Mouse (Mus musculus) forebrain, embryonic 11.5 days (tissue): ENCODE data around the gene Isl2. TPM values are rescaled to one million over a fixed set of nuclear protein-coding genes. Genes with fewer than 3 reads are reported as not detected.

Experiments used
- ATAC-seq: fragments of 200-750 bp; cut with Nextera tagmentation; replicated peaks from 2 replicates; pipeline ENCODE4 v1.8.0; 2017; ENCODE audit warnings: moderate TSS enrichment; ENCODE audit not compliant: low FRiP score
- DNase-seq: peaks from one replicate; pipeline ENCODE4 v3.0.0-alpha.2; 2017; ENCODE audit warnings: low spot score
- H3K27ac ChIP-seq: fragments of 300-500 bp; sonication (generic); 2 replicates; pipeline ENCODE4 v1.5.1; 2014; ENCODE audit warnings: low read depth, low read length
- H3K27me3 ChIP-seq: fragments of 300-500 bp; sonication (generic); 2 replicates; pipeline ENCODE4 v1.6.1; 2014; ENCODE audit warnings: mild to moderate bottlenecking, low read length, mixed read lengths; ENCODE audit not compliant: control insufficient read depth, insufficient read depth
- H3K36me3 ChIP-seq: fragments of 300-500 bp; sonication (generic); 2 replicates; pipeline ENCODE4 v1.6.1; 2014; ENCODE audit warnings: mild to moderate bottlenecking, low read length, moderate library complexity, mixed read lengths; ENCODE audit not compliant: control insufficient read depth, insufficient read depth
- H3K4me1 ChIP-seq: fragments of 300-500 bp; sonication (generic); replicated peaks from 2 replicates; pipeline ENCODE4 v1.6.1; 2014; ENCODE audit warnings: low read length, mixed read lengths; ENCODE audit not compliant: control insufficient read depth, insufficient read depth
- H3K4me2 ChIP-seq: fragments of 300-500 bp; sonication (generic); 2 replicates; pipeline ENCODE4 v1.6.1; 2014; ENCODE audit warnings: low read depth, mild to moderate bottlenecking, low read length, moderate library complexity, mixed read lengths; ENCODE audit not compliant: severe bottlenecking
- H3K4me3 ChIP-seq: fragments of 300-500 bp; sonication (generic); 2 replicates; pipeline ENCODE4 v1.5.1; 2014; ENCODE audit warnings: low read depth, low read length
- H3K9ac ChIP-seq: fragments of 300-500 bp; sonication (generic); 2 replicates; pipeline ENCODE4 v1.6.1; 2014; ENCODE audit warnings: low read length
- H3K9me3 ChIP-seq: fragments of 300-500 bp; sonication (generic); 2 replicates; pipeline ENCODE4 v1.6.1; 2016; ENCODE audit warnings: low read length, mixed read lengths; ENCODE audit not compliant: control insufficient read depth
- WGBS: fragments of 180-500 bp; shearing (Covaris S2); extraction: QIAGEN DNeasy Blood & Tissue Kit; methylation state at CpG from one replicate; pipeline ENCODE4 v1.1.7; 2014; 5-methylcytosine and 5-hydroxymethylcytosine counted together
- polyA plus RNA-seq: library from polyadenylated mRNA; unstranded; fragments of >200 nt; fragmentation: Nextera tagmentation; extraction: Ambion mirVana; gene quantifications from 2 replicates; pipeline ENCODE4 v1.2.1, GENCODE M21; 2014

The Isl2 gene
- polyA plus RNA-seq, 1 experiment from 2014 or later: 0.77 TPM

GRCm38 (mm10) chr9:55535907-55536306 is 2.6 kb upstream of the Isl2 start:
- 0 out of 2 replicates have a peak, but pooled peaks cover 2% of the 10 kb centered on the region for H3K4me1 ChIP-seq
- 21% methylated on average over 3 of the region's 3 CpGs for WGBS
- DNase-seq: peak; percentile 75
- no peaks in the 10 kb centered on the region for H3K36me3 ChIP-seq
- ATAC-seq: no peak
- no peak overlapping the region for H3K27ac ChIP-seq
- H3K4me2 ChIP-seq: no peak overlapping the region
- H3K27me3 ChIP-seq: peaks cover 34% of the 10 kb centered on the region
- H3K9ac ChIP-seq: no peak overlapping the region
- no peak overlapping the region for H3K4me3 ChIP-seq
- H3K9me3 ChIP-seq: no peaks in the 10 kb centered on the region

GRCm38 (mm10) chr9:55539006-55539405 is 534 bp downstream of the Isl2 start:
- WGBS: 8% methylated on average over 1 of the region's 1 CpGs
- H3K9ac ChIP-seq: no peak overlapping the region
- DNase-seq (no peak), ATAC-seq (no peak)
- no peak overlapping the region for H3K4me2 ChIP-seq
- H3K27me3 ChIP-seq: peaks cover 64% of the 10 kb centered on the region
- peaks cover 9% of the 10 kb centered on the region for H3K4me1 ChIP-seq
- no peak overlapping the region for H3K4me3 ChIP-seq
- H3K9me3 ChIP-seq: no peaks in the 10 kb centered on the region
- H3K36me3 ChIP-seq: no peaks in the 10 kb centered on the region
- H3K27ac ChIP-seq: no peak overlapping the region

GRCm38 (mm10) chr9:55539661-55540390 is 1.4 kb downstream of the Isl2 start:
- Histone ChIP-seq H3K9ac (no peak overlapping the region; the same call in 1 of the 2 replicates), H3K4me1 (peaks cover 14% of the 10 kb centered on the region), H3K27me3 (peaks cover 72% of the 10 kb centered on the region), H3K9me3 (no peaks in the 10 kb centered on the region), H3K27ac (no peak overlapping the region), H3K4me2 (peak overlapping the region; percentile 69), H3K4me3 (peak overlapping the region; percentile 37), H3K36me3 (no peaks in the 10 kb centered on the region)
- 3% methylated on average over 31 of the region's 31 CpGs for WGBS
- peak; percentile 60 for DNase-seq
- no peak for ATAC-seq

- no peaks in the 10 kb centered on the region for H3K9me3 ChIP-seq
- peaks cover 77% of the 10 kb centered on the region for H3K27me3 ChIP-seq
- peaks cover 14% of the 10 kb centered on the region for H3K4me1 ChIP-seq
- H3K27ac ChIP-seq: no peak overlapping the region
- DNase-seq (peak; percentile 64), ATAC-seq (peak; percentile 3; the same call in 1 of the 2 replicates)
- H3K4me2 ChIP-seq: peak overlapping the region; percentile 69
- H3K4me3 ChIP-seq: peak overlapping the region; percentile 37
- H3K9ac ChIP-seq: peak overlapping the region; percentile 51
- whole genome bisulfite sequencing: 0% methylated on average over 12 of the region's 12 CpGs
- H3K36me3 ChIP-seq: no peaks in the 10 kb centered on the region
Observed at GRCm38 (mm10) chr9:55540391-55540770, 1.9 kb downstream of the Isl2 start.

- peak overlapping the region; percentile 51 for H3K9ac ChIP-seq
- no peak overlapping the region for H3K27ac ChIP-seq
Observed at GRCm38 (mm10) chr9:55540888-55541287, 2.4 kb downstream of the Isl2 start.

GRCm38 (mm10) chr9:55541681-55542365 is 3.4 kb downstream of the Isl2 start:
- WGBS: under 1% methylated on average over 59 of the region's 59 CpGs
- peaks cover 22% of the 10 kb centered on the region for H3K4me1 ChIP-seq
- peak; percentile 61 for DNase-seq
- ATAC-seq: no peak
- H3K9me3 ChIP-seq: no peaks in the 10 kb centered on the region
- peaks cover 92% of the 10 kb centered on the region for H3K27me3 ChIP-seq
- peak overlapping the region; percentile 69 for H3K4me2 ChIP-seq
- H3K36me3 ChIP-seq: no peaks in the 10 kb centered on the region
- no peak overlapping the region for H3K27ac ChIP-seq
- H3K4me3 ChIP-seq: peak overlapping the region; percentile 37
- no peak overlapping the region for H3K9ac ChIP-seq

More at GRCm38 (mm10) chr9:55540888-55541287, 2.4 kb downstream of the Isl2 start:
- DNase-seq (peak; percentile 96), ATAC-seq (peak; percentile 95)
- H3K9me3 ChIP-seq: no peaks in the 10 kb centered on the region
- peak overlapping the region; percentile 69 for H3K4me2 ChIP-seq
- H3K4me3 ChIP-seq: peak overlapping the region; percentile 37
- no peaks in the 10 kb centered on the region for H3K36me3 ChIP-seq
- WGBS: under 1% methylated on average over 28 of the region's 28 CpGs
- H3K27me3 ChIP-seq: peaks cover 82% of the 10 kb centered on the region
- H3K4me1 ChIP-seq: peaks cover 18% of the 10 kb centered on the region

GRCm38 (mm10) chr9:55542366-55543325 is 4.2 kb downstream of the Isl2 start:
- DNase-seq (peak; percentile 69), ATAC-seq (no peak)
- H3K27me3 ChIP-seq: peaks cover 91% of the 10 kb centered on the region
- 1% methylated on average over 59 of the region's 59 CpGs for WGBS
- no peak overlapping the region for H3K27ac ChIP-seq
- H3K4me1 ChIP-seq: peaks cover 22% of the 10 kb centered on the region
- H3K36me3 ChIP-seq: no peaks in the 10 kb centered on the region
- no peaks in the 10 kb centered on the region for H3K9me3 ChIP-seq
- peak overlapping the region; percentile 37 for H3K4me3 ChIP-seq
- H3K4me2 ChIP-seq: peak overlapping the region; percentile 69
- no peak overlapping the region for H3K9ac ChIP-seq

- ATAC-seq: no peak
- peaks cover 93% of the 10 kb centered on the region for H3K27me3 ChIP-seq
- H3K9me3 ChIP-seq: no peaks in the 10 kb centered on the region
- H3K4me1 ChIP-seq: peaks cover 22% of the 10 kb centered on the region
- no peaks in the 10 kb centered on the region for H3K36me3 ChIP-seq
- H3K4me3 ChIP-seq: no peak overlapping the region
- no peak for DNase-seq
- whole genome bisulfite sequencing: 1% methylated on average over 8 of the region's 8 CpGs
- H3K9ac ChIP-seq: no peak overlapping the region
- H3K4me2 ChIP-seq: no peak overlapping the region
- no peak overlapping the region for H3K27ac ChIP-seq
Observed at GRCm38 (mm10) chr9:55543336-55543702, 4.8 kb downstream of the Isl2 start.
